Mouse (Mus musculus) intestine, postnatal 0 days (tissue): ENCODE data around the gene Robo1. TPM values are rescaled to one million over a fixed set of nuclear protein-coding genes. Genes with fewer than 3 reads are reported as not detected.

Experiments used
- ATAC-seq: fragments of 200-750 bp; cut with Nextera tagmentation; 2 replicates; pipeline ENCODE4 v1.8.0; 2017; ENCODE audit warnings: mild to moderate bottlenecking, moderate TSS enrichment, moderate library complexity
- H3K27ac ChIP-seq: fragments of 300-500 bp; sonication (generic); 2 replicates; pipeline ENCODE4 v1.5.1; 2014; ENCODE audit warnings: mild to moderate bottlenecking, low read depth, low read length, moderate library complexity
- H3K27me3 ChIP-seq: fragments of 300-500 bp; sonication (generic); replicated peaks from 2 replicates; pipeline ENCODE4 v1.6.1; 2014; ENCODE audit warnings: low read length, mixed read lengths; ENCODE audit not compliant: control insufficient read depth, insufficient read depth
- H3K36me3 ChIP-seq: fragments of 300-500 bp; sonication (generic); 2 replicates; pipeline ENCODE4 v1.6.1; 2014; ENCODE audit warnings: mild to moderate bottlenecking, moderate library complexity; ENCODE audit not compliant: control insufficient read depth, insufficient read depth
- H3K4me1 ChIP-seq: fragments of 300-500 bp; sonication (generic); replicated peaks from 2 replicates; pipeline ENCODE4 v1.6.1; 2014; ENCODE audit warnings: antibody characterized with exemption, low read length, mixed read lengths; ENCODE audit not compliant: control insufficient read depth, insufficient read depth
- H3K4me2 ChIP-seq: fragments of 300-500 bp; sonication (generic); replicated peaks from 2 replicates; pipeline ENCODE4 v1.6.1; 2014; ENCODE audit warnings: low read depth, mild to moderate bottlenecking, moderate library complexity
- H3K4me3 ChIP-seq: fragments of 300-500 bp; sonication (generic); 2 replicates; pipeline ENCODE4 v1.5.1; 2014; ENCODE audit warnings: low read depth, low read length
- H3K9ac ChIP-seq: fragments of 300-500 bp; sonication (generic); 2 replicates; pipeline ENCODE4 v1.6.1; 2014; ENCODE audit warnings: mild to moderate bottlenecking, low read depth, low read length
- H3K9me3 ChIP-seq: fragments of 300-500 bp; sonication (generic); 2 replicates; pipeline ENCODE4 v1.6.1; 2016; ENCODE audit warnings: mixed run types; ENCODE audit not compliant: control insufficient read depth
- CTCF ChIP-seq: sonication (generic); IDR thresholded peaks from 2 replicates; pipeline ENCODE4 v1.5.1; 2016; ENCODE audit warnings: low read depth, mild to moderate bottlenecking, control low read depth, antibody characterized with exemption, moderate library complexity
- WGBS: fragments of 180-500 bp; shearing (Covaris S2); extraction: QIAGEN DNeasy Blood & Tissue Kit; methylation state at CpG from one replicate; pipeline ENCODE4 v1.1.7; 2014; 5-methylcytosine and 5-hydroxymethylcytosine counted together
- polyA plus RNA-seq: library from polyadenylated mRNA; unstranded; fragments of >200 nt; fragmentation: Nextera tagmentation; extraction: Ambion mirVana; gene quantifications from 2 replicates; pipeline ENCODE4 v1.2.1, GENCODE M21; 2015

Robo1 gene
- polyA plus RNA-seq, 1 experiment from 2014 or later = 2.7 TPM

GRCm38 (mm10) chr16:72993189-72993588 lies 685.1 kb downstream of the Robo1 start:
- Histone ChIP-seq H3K36me3 (no peaks in the 10 kb centered on the region), H3K27me3 (no peaks in the 10 kb centered on the region), H3K9me3 (no peaks in the 10 kb centered on the region), H3K4me3 (no peak overlapping the region), H3K9ac (no peak overlapping the region), H3K4me1 (no peaks in the 10 kb centered on the region), H3K27ac (no peak overlapping the region), H3K4me2 (peak overlapping the region; percentile 30; the same call in 1 of the 2 replicates)
- WGBS = 27% methylated on average over 8 of the region's 8 CpGs
- no peak for TF ChIP-seq CTCF
- ATAC-seq = no peak

DNA sequence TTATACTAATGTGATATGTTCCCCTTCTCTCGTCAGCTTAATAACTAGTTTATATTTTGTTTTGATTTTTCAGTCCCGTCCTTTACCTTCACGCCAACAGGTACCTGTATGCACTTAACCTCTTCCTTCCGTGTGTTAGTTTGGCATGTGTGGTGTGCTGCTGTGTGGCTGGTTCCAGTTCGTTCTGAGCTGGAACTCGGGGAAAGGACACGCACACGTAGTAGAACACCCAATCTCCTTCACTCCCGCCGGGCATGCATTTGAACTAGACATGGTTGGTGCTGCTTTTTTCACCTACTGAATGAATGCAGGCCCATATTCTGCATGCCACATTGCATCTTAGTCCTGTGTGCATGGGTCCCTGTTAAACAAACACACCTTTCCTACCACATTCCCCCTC lies 685.5 kb downstream of the Robo1 start:
- H3K9me3 ChIP-seq = no peaks in the 10 kb centered on the region
- 32% methylated on average over 10 of the region's 10 CpGs for WGBS

GRCm38 (mm10) chr16:72995251-72995954 lies 687.3 kb downstream of the Robo1 start:
- no peak for ATAC-seq
- no peak overlapping the region for H3K4me3 ChIP-seq
- no peaks in the 10 kb centered on the region for H3K36me3 ChIP-seq
- peaks cover 3% of the 10 kb centered on the region; the same call in 1 of the 2 replicates for H3K4me1 ChIP-seq
- no peak overlapping the region for H3K4me2 ChIP-seq
- H3K27ac ChIP-seq = no peak overlapping the region
- no peak overlapping the region for H3K9ac ChIP-seq
- H3K27me3 ChIP-seq = no peaks in the 10 kb centered on the region
- peak; percentile 89 for TF ChIP-seq CTCF
- WGBS = 25% methylated on average over 8 of the region's 8 CpGs
- no peaks in the 10 kb centered on the region for H3K9me3 ChIP-seq

More for the DNA sequence above, 685.5 kb downstream of the Robo1 start:
- no peak overlapping the region for H3K9ac ChIP-seq
- H3K4me1 ChIP-seq = no peaks in the 10 kb centered on the region
- no peak for ATAC-seq
- H3K27ac ChIP-seq = no peak overlapping the region
- H3K27me3 ChIP-seq = no peaks in the 10 kb centered on the region
- no peaks in the 10 kb centered on the region for H3K36me3 ChIP-seq
- H3K4me2 ChIP-seq = peak overlapping the region; percentile 30; the same call in 1 of the 2 replicates
- no peak overlapping the region for H3K4me3 ChIP-seq
- no peak for TF ChIP-seq CTCF

DNA sequence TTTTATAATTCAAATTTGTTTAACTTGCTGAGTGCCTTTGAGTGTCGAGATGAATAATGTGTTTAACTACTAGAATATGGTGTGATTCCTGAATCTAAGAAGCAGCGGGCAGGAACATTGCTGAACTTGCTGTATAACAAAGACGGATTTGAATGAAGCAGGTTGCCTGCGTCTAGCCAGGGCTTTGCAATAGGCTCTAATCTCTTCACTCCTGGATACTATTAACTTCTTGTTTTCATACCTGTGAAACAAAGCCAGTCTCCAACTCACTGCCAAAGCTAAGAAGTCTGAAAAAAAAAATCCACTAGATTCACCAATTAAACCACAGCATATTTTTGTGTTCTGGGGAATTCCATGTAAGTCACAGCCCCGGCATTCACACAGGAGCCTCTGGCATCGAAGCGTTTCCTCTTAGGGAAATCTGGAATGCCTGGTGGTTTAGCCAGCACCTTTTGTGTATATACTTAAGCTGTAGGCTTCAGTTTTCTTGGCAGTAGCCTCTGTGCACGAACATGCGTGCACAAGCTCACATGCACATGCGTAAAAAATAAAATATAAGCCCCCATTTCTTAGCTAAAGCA lies 687.9 kb downstream of the Robo1 start:
- Histone ChIP-seq H3K9ac (no peak overlapping the region), H3K27me3 (no peaks in the 10 kb centered on the region), H3K36me3 (no peaks in the 10 kb centered on the region), H3K4me1 (peaks cover 3% of the 10 kb centered on the region; the same call in 1 of the 2 replicates), H3K9me3 (no peaks in the 10 kb centered on the region), H3K27ac (no peak overlapping the region), H3K4me2 (no peak overlapping the region), H3K4me3 (no peak overlapping the region)
- no peak for TF ChIP-seq CTCF
- no peak for ATAC-seq
- WGBS = 75% methylated on average over 10 of the region's 10 CpGs

DNA sequence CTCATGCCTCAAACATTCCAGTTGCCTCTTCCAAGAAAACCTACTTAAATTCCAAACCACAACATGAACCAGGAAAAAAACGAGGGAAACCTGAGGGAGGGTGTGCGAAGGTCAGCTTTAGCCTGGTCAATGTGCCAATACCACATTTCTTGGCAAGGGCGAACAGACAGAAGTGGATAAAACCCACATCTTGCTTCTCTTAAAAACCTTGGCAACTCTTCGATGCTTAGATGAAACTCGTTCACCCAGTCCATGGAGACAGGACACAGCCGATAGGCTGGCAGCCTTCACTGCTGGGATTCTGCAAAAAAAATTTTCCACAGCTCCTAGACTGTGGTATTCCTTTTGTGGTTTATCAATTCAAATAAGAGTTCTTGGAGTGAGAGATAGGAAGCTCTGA lies 690.6 kb downstream of the Robo1 start:
- Histone ChIP-seq H3K4me1 (peaks cover 3% of the 10 kb centered on the region; the same call in 1 of the 2 replicates), H3K36me3 (no peaks in the 10 kb centered on the region), H3K27ac (no peak overlapping the region), H3K4me2 (no peak overlapping the region), H3K9ac (no peak overlapping the region), H3K27me3 (no peaks in the 10 kb centered on the region), H3K4me3 (no peak overlapping the region), H3K9me3 (no peaks in the 10 kb centered on the region)
- ATAC-seq = no peak
- WGBS = 60% methylated on average over 6 of the region's 6 CpGs
- TF ChIP-seq CTCF = no peak

GRCm38 (mm10) chr16:73002685-73003084 lies 694.6 kb downstream of the Robo1 start:
- Histone ChIP-seq H3K36me3 (no peaks in the 10 kb centered on the region; the same call in 1 of the 2 replicates), H3K27ac (no peak overlapping the region), H3K4me2 (no peak overlapping the region), H3K4me3 (no peak overlapping the region), H3K4me1 (peaks cover 3% of the 10 kb centered on the region; the same call in 1 of the 2 replicates), H3K27me3 (no peaks in the 10 kb centered on the region), H3K9ac (no peak overlapping the region), H3K9me3 (no peaks in the 10 kb centered on the region)
- no peak for ATAC-seq
- 88% methylated on average over 4 of the region's 4 CpGs for WGBS
- TF ChIP-seq CTCF = no peak
